In the genomic region with DNA sequence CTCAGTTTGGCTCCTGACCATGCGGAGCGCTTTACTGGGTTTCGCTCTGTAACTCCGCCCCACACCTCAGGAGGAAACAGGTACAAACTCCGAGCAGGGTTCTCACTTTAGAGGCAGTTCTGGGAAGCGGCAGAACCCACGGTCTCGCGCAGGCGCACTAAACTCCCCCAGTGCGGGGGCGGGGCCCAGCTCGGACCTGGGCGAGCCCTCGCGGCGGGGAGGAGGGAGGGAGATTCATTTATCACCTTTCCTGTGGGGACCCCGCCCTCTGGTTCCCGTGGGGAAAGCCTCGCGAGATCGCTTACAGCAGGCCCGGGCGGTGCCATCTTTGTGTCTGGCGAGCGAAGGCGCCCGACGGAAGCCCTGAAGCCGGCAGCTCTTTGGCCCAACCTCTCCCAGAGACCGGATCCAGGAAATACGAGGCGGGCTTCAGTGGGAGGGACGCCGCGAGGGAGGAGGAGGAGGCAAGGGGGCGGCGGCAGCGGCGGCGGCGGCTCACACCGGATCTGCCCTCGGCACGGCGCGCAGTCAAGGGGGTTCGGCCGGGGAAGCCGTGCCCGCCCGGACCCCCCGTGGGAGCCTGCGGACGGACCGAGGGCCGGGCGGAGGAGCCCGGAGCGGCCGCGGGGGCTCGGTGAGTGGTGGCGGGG, we compare ENCODE assay signal across 8 mouse cellular contexts. TPM values are rescaled to one million over a fixed set of nuclear protein-coding genes. Genes with fewer than 3 reads are reported as not detected.
DNase-seq lines count a peak whose midpoint lies in the region; ATAC-seq lines count a peak whose summit lies in the region.

A gene (plus strand): TSS at position 491 of the 650 bp plus-strand sequence.

- H3K9ac ChIP-seq in lung, embryonic 16.5 days (ENCODE audit: low read length) = peak within 1 kb of the TSS; percentile 81

- peak; percentile 93 for DNase-seq in MEL-GATA-1-ER (ENCODE audit: extremely low read depth, low read depth)
- DNase-seq in cerebellum, adult 8-10 months = peak; percentile 92
- peak; percentile 93 for DNase-seq in forelimb bud, embryonic 11.5 days (ENCODE audit: low read depth, low spot score)
- DNase-seq in layer of hippocampus, adult 9-10 months (ENCODE audit: low spot score) = peak; percentile 75
- DNase-seq in ovary, postnatal 10 days (ENCODE audit: low spot score) = peak; percentile 66
- peak; percentile 90 to 92 for DNase-seq in thymus, postnatal 10 days (ENCODE audit: low spot score in 2 of 2)

- peak within 1 kb of the TSS; percentile 69 for H3K4me3 ChIP-seq in lung, embryonic 16.5 days (ENCODE audit: low read length)

- peak within 1 kb of the TSS; percentile 57; the same call in 1 of the 2 replicates for H3K27ac ChIP-seq in lung, embryonic 16.5 days (ENCODE audit: low read length)

- H3K27me3 ChIP-seq in lung, embryonic 16.5 days (ENCODE audit: control insufficient read depth, insufficient read depth, low read depth, low read length) = no peaks in the 10 kb centered on the region

- WGBS in lung, embryonic 16.5 days = 18% methylated on average over 45 of the region's 64 CpGs

- ATAC-seq in hematopoietic stem cell, adult 5-6 weeks (replicated peaks in 1 of 2; ENCODE audit: insufficient read depth in 1 of 2, low FRiP score in 2 of 2, low TSS enrichment in 1 of 2, low read depth in 1 of 2, poor library complexity in 2 of 2, severe bottlenecking in 2 of 2) = peak; percentile 98 to 99
- peak; percentile 98 for ATAC-seq in lung, embryonic 16.5 days (ENCODE audit: low read depth)

- peak within 1 kb of the TSS; percentile 58 for H3K4me2 ChIP-seq in lung, embryonic 16.5 days (ENCODE audit: low read depth, low read length)

- H3K36me3 ChIP-seq in lung, embryonic 16.5 days (ENCODE audit: control insufficient read depth, insufficient read depth, low read length) = no peaks in the 10 kb centered on the region

- H3K4me1 ChIP-seq in lung, embryonic 16.5 days (replicated peaks; ENCODE audit: control insufficient read depth, insufficient read depth, low read length) = no peaks in the 10 kb centered on the region

- H3K9me3 ChIP-seq in lung, embryonic 16.5 days (ENCODE audit: control insufficient read depth, low read length) = no peaks in the 10 kb centered on the region

RNA-seq across cellular contexts. Expression of the gene that starts here (rescaled TPM):
- total RNA-seq in hematopoietic stem cell, adult 5-6 weeks (2017) = 11.1 and 13.8 TPM in 2 replicates
- polyA plus RNA-seq in lung, embryonic 16.5 days (2015; fragmentation: Nextera tagmentation; extraction: Ambion mirVana) = 3.9 and 4.0 TPM in 2 replicates

Comparison
In these comparisons a context has a peak if more than half of its experiments do, and no peak if none do; other contexts are left out.
1. Peak in every context shown above with its lines: DNase-seq, ATAC-seq, H3K4me3 ChIP-seq and H3K27ac ChIP-seq.